Mouse (Mus musculus) midbrain, embryonic 16.5 days (tissue): ENCODE measurements around the gene Gm11564. TPM values are rescaled to one million over a fixed set of nuclear protein-coding genes. Genes with fewer than 3 reads are reported as not detected.
"Not testable (repeated sequence)": the region's sequence is repeated elsewhere in the genome, so short reads cannot be mapped to it uniquely, and the experiment has no call there.

Experiments used
- ATAC-seq: fragments of 200-750 bp; cut with Nextera tagmentation; 2 replicates; pipeline ENCODE4 v1.8.0; 2017; ENCODE audit warnings: moderate TSS enrichment
- H3K27ac ChIP-seq: fragments of 300-500 bp; sonication (generic); 2 replicates; pipeline ENCODE4 v1.5.1; 2014; ENCODE audit warnings: mild to moderate bottlenecking, low read length, mixed read lengths
- H3K27me3 ChIP-seq: fragments of 300-500 bp; sonication (generic); 2 replicates; pipeline ENCODE4 v1.6.1; 2014; ENCODE audit warnings: low read depth, low read length, mixed read lengths; ENCODE audit not compliant: control insufficient read depth, insufficient read depth
- H3K36me3 ChIP-seq: fragments of 300-500 bp; sonication (generic); 2 replicates; pipeline ENCODE4 v1.6.1; 2014; ENCODE audit warnings: mild to moderate bottlenecking, low read length, moderate library complexity, mixed read lengths; ENCODE audit not compliant: control insufficient read depth, insufficient read depth
- H3K4me1 ChIP-seq: fragments of 300-500 bp; sonication (generic); 2 replicates; pipeline ENCODE4 v1.6.1; 2014; ENCODE audit warnings: mild to moderate bottlenecking, low read length, mixed read lengths; ENCODE audit not compliant: control insufficient read depth, insufficient read depth
- H3K4me2 ChIP-seq: fragments of 300-500 bp; sonication (generic); 2 replicates; pipeline ENCODE4 v1.6.1; 2014; ENCODE audit warnings: mild to moderate bottlenecking, low read length, mixed read lengths
- H3K4me3 ChIP-seq: fragments of 300-500 bp; sonication (generic); 2 replicates; pipeline ENCODE4 v1.5.1; 2014; ENCODE audit warnings: low read depth, mild to moderate bottlenecking, low read length, moderate library complexity, mixed read lengths
- H3K9ac ChIP-seq: fragments of 300-500 bp; sonication (generic); 2 replicates; pipeline ENCODE4 v1.6.1; 2014; ENCODE audit warnings: low read depth, low read length, mixed read lengths
- H3K9me3 ChIP-seq: fragments of 300-500 bp; sonication (generic); replicated peaks from 2 replicates; pipeline ENCODE4 v1.6.1; 2014; ENCODE audit warnings: mild to moderate bottlenecking, low read length, mixed read lengths; ENCODE audit not compliant: control insufficient read depth, poor library complexity, severe bottlenecking
- WGBS: fragments of 180-500 bp; shearing (Covaris S2); extraction: QIAGEN DNeasy Blood & Tissue Kit; methylation state at CpG from one replicate; pipeline ENCODE4 v1.1.7; 2014; 5-methylcytosine and 5-hydroxymethylcytosine counted together
- polyA plus RNA-seq: library from polyadenylated mRNA; unstranded; fragments of >200 nt; fragmentation: Nextera tagmentation; extraction: Ambion mirVana; gene quantifications from 2 replicates; pipeline ENCODE4 v1.2.1, GENCODE M21; 2015

Gene Gm11564
- polyA plus RNA-seq = not detected in 2 replicates

GRCm38 (mm10) chr11:99815566-99815965, at the start of gene Gm11564:
TSS of gene Gm11564 (minus strand) at chr11:99815666.
- ATAC-seq, H3K4me3 ChIP-seq, H3K36me3 ChIP-seq, H3K4me1 ChIP-seq, H3K27me3 ChIP-seq, H3K9ac ChIP-seq, H3K4me2 ChIP-seq, H3K9me3 ChIP-seq, H3K27ac ChIP-seq: not testable (repeated sequence)
- 93% methylated on average over 2 of the region's 2 CpGs for WGBS

- H3K4me2 ChIP-seq, H3K36me3 ChIP-seq, H3K4me3 ChIP-seq, H3K27ac ChIP-seq, H3K4me1 ChIP-seq, H3K27me3 ChIP-seq, ATAC-seq, H3K9me3 ChIP-seq, H3K9ac ChIP-seq: not testable (repeated sequence)
- 70% methylated on average over 1 of the region's 1 CpGs for WGBS
Measured at GRCm38 (mm10) chr11:99864176-99864575, 48.7 kb upstream of the Gm11564 start, which contains the start of gene Gm11559. TSS of gene Gm11559 (plus strand) at chr11:99864476.

GRCm38 (mm10) chr11:99858761-99859160, 43.3 kb upstream of the Gm11564 start:
- no peak overlapping the region for H3K27ac ChIP-seq
- no peaks in the 10 kb centered on the region for H3K27me3 ChIP-seq
- no peak overlapping the region for H3K4me3 ChIP-seq
- H3K36me3 ChIP-seq = no peaks in the 10 kb centered on the region
- peaks cover 3% of the 10 kb centered on the region; the same call in 1 of the 2 replicates for H3K4me1 ChIP-seq
- H3K9me3 ChIP-seq = no peaks in the 10 kb centered on the region
- ATAC-seq = no peak
- 71% methylated on average over 2 of the region's 2 CpGs for WGBS
- H3K4me2 ChIP-seq = no peak overlapping the region
- H3K9ac ChIP-seq = no peak overlapping the region

GRCm38 (mm10) chr11:99857617-99858016, 42.2 kb upstream of the Gm11564 start, which contains the start of gene Gm11568:
TSS of gene Gm11568 (plus strand) at chr11:99857917.
- no peaks in the 10 kb centered on the region for H3K36me3 ChIP-seq
- no peak within 1 kb of the TSS for H3K4me3 ChIP-seq
- peaks cover 3% of the 10 kb centered on the region; the same call in 1 of the 2 replicates for H3K4me1 ChIP-seq
- no peak within 1 kb of the TSS for H3K27ac ChIP-seq
- H3K4me2 ChIP-seq = no peak within 1 kb of the TSS
- WGBS = 91% methylated on average over 2 of the region's 2 CpGs
- H3K9ac ChIP-seq = no peak within 1 kb of the TSS
- no peaks in the 10 kb centered on the region for H3K27me3 ChIP-seq
- ATAC-seq = no peak
- no peaks in the 10 kb centered on the region for H3K9me3 ChIP-seq

GRCm38 (mm10) chr11:99854121-99854520, 38.7 kb upstream of the Gm11564 start:
- no peak overlapping the region for H3K9ac ChIP-seq
- no peak overlapping the region for H3K4me2 ChIP-seq
- ATAC-seq = 0 out of 2 replicates have a peak, but pooled peaks have one; percentile 42
- H3K27me3 ChIP-seq = no peaks in the 10 kb centered on the region
- no peak overlapping the region for H3K27ac ChIP-seq
- WGBS = 62% methylated on average over 3 of the region's 3 CpGs
- no peaks in the 10 kb centered on the region for H3K36me3 ChIP-seq
- H3K4me3 ChIP-seq = no peak overlapping the region
- H3K4me1 ChIP-seq = peaks cover 3% of the 10 kb centered on the region; the same call in 1 of the 2 replicates
- H3K9me3 ChIP-seq = no peaks in the 10 kb centered on the region

GRCm38 (mm10) chr11:99851508-99851907, 36.0 kb upstream of the Gm11564 start, which contains the start of gene Krtap4-16:
TSS of gene Krtap4-16 (minus strand) at chr11:99851608.
- no peaks in the 10 kb centered on the region for H3K9me3 ChIP-seq
- ATAC-seq = no peak
- no peaks in the 10 kb centered on the region for H3K27me3 ChIP-seq
- peaks cover 3% of the 10 kb centered on the region; the same call in 1 of the 2 replicates for H3K4me1 ChIP-seq
- H3K4me3 ChIP-seq = no peak within 1 kb of the TSS
- H3K9ac ChIP-seq = no peak within 1 kb of the TSS
- H3K4me2 ChIP-seq = no peak within 1 kb of the TSS
- no peaks in the 10 kb centered on the region for H3K36me3 ChIP-seq
- no peak within 1 kb of the TSS for H3K27ac ChIP-seq

- Histone ChIP-seq H3K4me1 (no peaks in the 10 kb centered on the region), H3K4me2 (no peak overlapping the region), H3K4me3 (no peak overlapping the region), H3K9ac (no peak overlapping the region), H3K27ac (no peak overlapping the region), H3K36me3 (no peaks in the 10 kb centered on the region), H3K9me3 (no peaks in the 10 kb centered on the region), H3K27me3 (no peaks in the 10 kb centered on the region)
- ATAC-seq = no peak
- 89% methylated on average over 2 of the region's 2 CpGs for WGBS
Measured at GRCm38 (mm10) chr11:99846746-99847145, 31.3 kb upstream of the Gm11564 start.

- Histone ChIP-seq H3K27ac (no peak overlapping the region), H3K4me1 (no peaks in the 10 kb centered on the region), H3K27me3 (no peaks in the 10 kb centered on the region), H3K9ac (no peak overlapping the region), H3K36me3 (no peaks in the 10 kb centered on the region), H3K9me3 (no peaks in the 10 kb centered on the region), H3K4me3 (no peak overlapping the region), H3K4me2 (no peak overlapping the region)
- 75% methylated on average over 1 of the region's 1 CpGs for WGBS
- ATAC-seq = no peak
Measured at GRCm38 (mm10) chr11:99842185-99842584, 26.7 kb upstream of the Gm11564 start.

GRCm38 (mm10) chr11:99837966-99838365, 22.5 kb upstream of the Gm11564 start, which contains the start of gene 2300003K06Rik:
TSS of gene 2300003K06Rik (minus strand) at chr11:99838066.
- no peak within 1 kb of the TSS for H3K27ac ChIP-seq
- H3K27me3 ChIP-seq = no peaks in the 10 kb centered on the region
- H3K4me1 ChIP-seq = no peaks in the 10 kb centered on the region
- 79% methylated on average over 1 of the region's 1 CpGs for WGBS
- no peak within 1 kb of the TSS for H3K4me3 ChIP-seq
- no peak within 1 kb of the TSS for H3K4me2 ChIP-seq
- no peak within 1 kb of the TSS for H3K9ac ChIP-seq
- H3K9me3 ChIP-seq = no peaks in the 10 kb centered on the region
- H3K36me3 ChIP-seq = no peaks in the 10 kb centered on the region
- ATAC-seq = no peak
